Mouse (Mus musculus): Measurements from ENCODE around the gene Cep68.

The Cep68 gene

GRCm38 (mm10) chr11:20204870-20205446 is 44.3 kb downstream of the Cep68 start:
- no peak for DNase-seq (ENCODE audit: low read depth, low spot score)

- no peak for DNase-seq (ENCODE audit: low read depth, low spot score)
Measured at GRCm38 (mm10) chr11:20204321-20204720, 44.9 kb downstream of the Cep68 start.

GRCm38 (mm10) chr11:20202299-20203011 is 46.8 kb downstream of the Cep68 start:
- no peak for DNase-seq (ENCODE audit: low read depth, low spot score)

- no peak for DNase-seq (ENCODE audit: low read depth, low spot score)
Measured at GRCm38 (mm10) chr11:20201661-20202101, 47.5 kb downstream of the Cep68 start.

GRCm38 (mm10) chr11:20200713-20201575 is 48.3 kb downstream of the Cep68 start, which contains the start of gene Rab1a:
TSS of gene Rab1a (plus strand) at chr11:20201432.
- DNase-seq (ENCODE audit: low read depth, low spot score): peak; percentile 100

- no peak for DNase-seq (ENCODE audit: low read depth, low spot score)
Measured at GRCm38 (mm10) chr11:20193100-20193736, 56.0 kb downstream of the Cep68 start.

- DNase-seq (ENCODE audit: low read depth, low spot score): no peak
Measured at GRCm38 (mm10) chr11:20187271-20187670, 62.0 kb downstream of the Cep68 start.

All from retina, adult 2 months (tissue).